Mouse (Mus musculus): Measurements from ENCODE around the gene Gm10553. TPM values are rescaled to one million over a fixed set of nuclear protein-coding genes. Genes with fewer than 3 reads are reported as not detected.

Gm10553 gene
- polyA plus RNA-seq, 1 experiment, result not detected

Other genes starting within 250 kb of the Gm10553 start
- 0.06 and 0.11 TPM in 2 replicates for gene Slc16a14, start 165.0 kb upstream of the Gm10553 start, polyA plus RNA-seq (2012; rRNA removed)
- gene A530032D15Rik, start 9.7 kb downstream of the Gm10553 start, polyA plus RNA-seq (2012; rRNA removed), result 1.2 and 1.4 TPM in 2 replicates
- gene C130026I21Rik, start 170.4 kb downstream of the Gm10553 start, polyA plus RNA-seq (2012; rRNA removed), result 3.5 and 3.7 TPM in 2 replicates